Mouse (Mus musculus) CH12F3 (cell line): ENCODE measurements around the gene Tmem213.

Experiments used
- in situ Hi-C: fragments of 300-500 bp; cut with MboI; formaldehyde crosslinking; loops from 2 replicates; pipeline ENCODE4 v1.14.3; 2020; ENCODE audit warnings: low sequenced_read_pairs

The Tmem213 gene

DNA sequence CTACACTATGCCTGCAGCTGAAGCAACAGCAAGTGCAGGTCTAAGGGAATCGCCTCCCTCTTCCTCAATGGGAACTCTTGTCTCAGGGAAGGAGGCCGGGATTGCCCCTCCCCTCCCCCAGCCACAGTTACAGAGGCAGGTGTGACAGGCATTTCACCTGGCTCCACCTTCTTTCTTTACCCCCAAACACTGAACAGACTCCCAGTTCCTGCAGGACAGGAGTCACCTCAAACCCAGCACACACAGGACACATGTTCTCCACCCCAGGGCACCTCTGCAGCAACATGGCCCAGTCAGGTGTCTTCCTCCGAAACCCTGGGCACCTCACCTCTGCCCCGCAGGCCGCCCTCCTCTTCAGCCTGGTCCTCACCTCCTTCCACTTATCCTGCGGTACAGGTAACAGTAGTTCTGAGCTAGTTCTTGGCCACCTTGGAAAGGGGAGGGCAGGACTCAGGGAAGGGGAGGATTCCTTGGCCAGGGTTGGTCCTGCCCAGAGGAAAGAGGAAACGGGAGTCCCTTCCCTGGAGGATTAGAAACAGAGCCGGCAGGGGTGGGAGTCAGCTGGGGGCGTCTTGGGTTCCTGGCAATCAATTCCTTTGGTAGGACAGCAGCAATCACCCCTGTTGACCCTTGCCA is at the start of gene Tmem213:
Gene Tmem213 (plus strand): TSS at position 96 of the 636 bp plus-strand sequence.
- in situ Hi-C loops: no loop called here

DNA sequence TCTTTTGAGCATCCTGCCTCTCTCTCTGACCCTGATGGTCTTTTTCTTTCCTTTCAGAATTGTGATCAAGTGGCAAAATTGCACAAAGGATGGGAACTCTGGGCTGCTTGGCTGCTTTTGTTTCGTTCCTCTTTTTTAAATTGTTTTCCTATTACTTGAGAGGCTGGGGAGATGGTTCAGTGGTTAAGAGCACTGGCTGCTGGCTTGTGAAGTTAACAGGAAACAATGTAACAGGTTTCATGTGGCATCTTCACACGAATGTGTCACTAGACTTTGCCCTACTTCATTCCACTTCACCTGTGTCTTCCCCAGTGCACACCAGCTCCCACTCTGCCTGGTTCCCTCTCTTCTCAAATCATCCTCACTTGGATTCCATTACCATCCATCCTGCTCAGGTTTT is 44.4 kb upstream of the Tmem213 start:
- in situ Hi-C loops: loop anchor here (25.0 kb wide), 1 partner anchor 477 kb away; no protein-coding TSS in a partner anchor

DNA sequence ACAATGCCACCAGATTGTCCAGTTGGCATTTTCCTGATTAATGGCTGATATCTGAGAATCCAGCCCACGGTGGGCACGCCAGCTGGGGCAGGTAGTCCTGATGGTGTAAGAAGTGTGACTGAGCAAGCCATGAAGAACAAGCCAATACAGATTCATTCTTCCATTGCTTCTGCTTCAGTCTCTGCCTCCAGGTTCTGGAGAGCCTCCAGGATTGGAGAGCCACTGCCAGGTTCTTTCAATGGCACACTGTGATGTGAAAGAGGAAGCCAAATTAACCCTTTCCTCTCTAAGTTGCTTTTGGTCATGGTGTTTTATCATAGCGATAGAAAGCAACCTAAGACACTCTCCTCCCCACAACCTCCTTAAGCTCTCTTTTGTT is 43.9 kb upstream of the Tmem213 start:
- in situ Hi-C loops: loop anchor here (25.0 kb wide), 1 partner anchor 478 kb away; no protein-coding TSS in a partner anchor

DNA sequence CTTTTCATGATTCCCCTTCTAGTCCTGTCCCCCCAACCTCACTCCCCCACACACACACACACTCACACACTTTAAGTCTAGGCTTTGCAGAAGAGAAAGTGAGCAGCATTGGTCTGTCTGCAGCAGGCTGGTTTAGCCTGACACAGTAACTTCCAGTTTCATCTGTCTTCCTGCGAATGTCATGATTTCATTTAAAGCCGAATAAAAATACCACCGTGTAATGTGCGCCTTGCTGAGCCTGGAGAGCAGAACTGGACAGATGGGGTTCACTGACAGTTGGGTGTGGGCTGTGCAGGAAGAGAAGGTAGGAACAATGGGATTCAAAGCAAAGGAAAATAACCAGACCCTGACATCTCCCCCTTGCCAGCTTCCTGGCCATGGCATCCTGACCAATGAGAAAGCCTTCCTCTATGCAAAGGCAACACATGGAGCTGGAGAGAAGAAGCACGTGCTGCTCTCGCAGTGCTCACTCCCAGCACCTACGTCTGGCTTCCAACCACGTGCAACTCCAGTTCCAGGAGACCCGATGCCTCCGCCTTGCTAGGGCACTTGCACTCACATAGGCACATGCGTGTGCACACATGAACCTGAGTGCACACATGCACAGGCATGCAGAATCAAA is 43.4 kb upstream of the Tmem213 start:
- in situ Hi-C loops: loop anchor here (25.0 kb wide), 1 partner anchor 478 kb away; no protein-coding TSS in a partner anchor

GRCm38 (mm10) chr6:38066215-38066614 is 42.8 kb upstream of the Tmem213 start:
- in situ Hi-C loops: loop anchor here (25.0 kb wide), 1 partner anchor 479 kb away; no protein-coding TSS in a partner anchor

GRCm38 (mm10) chr6:38071256-38071655 is 37.8 kb upstream of the Tmem213 start:
- in situ Hi-C loops: loop anchor here (25.0 kb wide), 1 partner anchor 484 kb away; no protein-coding TSS in a partner anchor

DNA sequence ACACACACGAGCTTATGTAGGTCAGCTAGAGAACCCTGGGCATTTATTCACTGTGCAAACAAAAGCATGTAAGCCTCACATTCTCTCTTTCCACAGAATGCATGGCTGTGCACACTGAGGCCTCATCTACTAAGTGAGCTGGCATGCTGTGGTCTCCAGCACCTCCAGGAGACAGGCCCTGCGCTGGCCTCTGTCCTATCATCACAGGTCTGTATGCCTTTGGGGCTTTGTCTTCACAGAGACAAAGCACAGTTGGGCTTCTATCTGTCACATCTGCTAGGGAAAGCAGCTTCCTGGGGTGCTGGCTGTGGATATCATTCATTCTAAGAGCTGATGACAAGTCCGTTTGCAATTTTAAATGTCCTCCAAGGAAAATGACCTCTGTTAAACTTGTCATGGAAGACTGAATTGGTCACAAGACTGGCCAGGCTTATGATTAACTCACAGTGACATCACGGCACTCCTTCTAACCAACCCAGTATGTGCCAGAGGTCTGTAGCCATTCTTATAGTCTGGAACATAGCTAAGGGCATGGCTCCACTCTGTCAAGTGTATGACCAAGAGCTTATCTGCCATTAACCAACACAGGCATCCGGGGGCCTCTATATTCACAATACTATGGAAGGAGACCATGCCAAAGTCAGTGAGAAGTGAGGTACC is 36.8 kb upstream of the Tmem213 start:
- in situ Hi-C loops: loop anchor here (25.0 kb wide), 1 partner anchor 485 kb away; no protein-coding TSS in a partner anchor

GRCm38 (mm10) chr6:38073592-38073991 is 35.5 kb upstream of the Tmem213 start:
- in situ Hi-C loops: loop anchor here (25.0 kb wide), 1 partner anchor 486 kb away; no protein-coding TSS in a partner anchor

GRCm38 (mm10) chr6:38080364-38080763 is 28.7 kb upstream of the Tmem213 start:
- in situ Hi-C loops: no loop called here

- in situ Hi-C loops: no loop called here
These were observed 27.2 kb upstream of the Tmem213 start for GRCm38 (mm10) chr6:38081727-38082341.

GRCm38 (mm10) chr6:38083204-38083603 is 25.9 kb upstream of the Tmem213 start:
- in situ Hi-C loops: no loop called here

GRCm38 (mm10) chr6:38087242-38088026 is 21.6 kb upstream of the Tmem213 start:
- in situ Hi-C loops: no loop called here

DNA sequence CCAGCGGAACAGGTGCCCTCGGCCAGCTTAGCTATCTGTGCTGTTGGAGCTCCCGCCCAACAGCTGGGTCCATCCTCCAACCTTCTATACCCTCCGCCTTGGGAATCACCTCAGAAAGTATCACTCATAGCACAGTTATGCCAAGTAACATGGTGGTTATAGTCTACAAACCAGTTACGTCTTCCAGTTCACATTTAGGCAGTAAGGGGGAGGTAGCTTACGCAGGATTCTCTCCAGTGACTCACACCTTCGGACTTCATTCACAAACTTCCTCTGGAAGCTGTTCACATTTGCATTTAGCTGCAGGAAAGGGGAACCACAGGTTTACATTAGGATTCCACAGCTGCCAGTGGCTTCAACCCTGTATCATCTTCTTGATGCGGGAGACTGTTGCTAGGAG is 16.5 kb upstream of the Tmem213 start:
- in situ Hi-C loops: no loop called here

- in situ Hi-C loops: no loop called here
These were observed 14.4 kb upstream of the Tmem213 start for GRCm38 (mm10) chr6:38094701-38095100.

DNA sequence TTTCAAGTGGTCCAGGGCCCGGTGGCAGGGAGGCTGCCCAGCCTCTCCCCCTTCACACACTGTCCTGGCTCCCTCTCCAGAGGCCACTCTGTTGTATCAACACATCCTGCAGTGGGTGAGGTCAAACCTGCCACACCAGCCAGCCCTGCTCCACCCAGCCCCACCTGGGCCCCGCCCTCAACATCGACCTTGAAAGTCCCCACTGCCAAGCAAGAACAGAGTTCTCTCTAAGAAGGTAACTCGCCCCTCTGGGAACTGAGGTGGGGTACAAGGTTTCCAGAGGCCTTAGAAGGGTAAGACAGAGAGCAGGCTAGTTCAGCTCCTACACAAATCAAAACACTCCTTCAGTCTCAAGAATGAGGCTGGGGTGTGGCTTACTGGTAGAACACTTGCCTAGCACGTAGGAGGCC is 12.1 kb upstream of the Tmem213 start:
- in situ Hi-C loops: no loop called here

DNA sequence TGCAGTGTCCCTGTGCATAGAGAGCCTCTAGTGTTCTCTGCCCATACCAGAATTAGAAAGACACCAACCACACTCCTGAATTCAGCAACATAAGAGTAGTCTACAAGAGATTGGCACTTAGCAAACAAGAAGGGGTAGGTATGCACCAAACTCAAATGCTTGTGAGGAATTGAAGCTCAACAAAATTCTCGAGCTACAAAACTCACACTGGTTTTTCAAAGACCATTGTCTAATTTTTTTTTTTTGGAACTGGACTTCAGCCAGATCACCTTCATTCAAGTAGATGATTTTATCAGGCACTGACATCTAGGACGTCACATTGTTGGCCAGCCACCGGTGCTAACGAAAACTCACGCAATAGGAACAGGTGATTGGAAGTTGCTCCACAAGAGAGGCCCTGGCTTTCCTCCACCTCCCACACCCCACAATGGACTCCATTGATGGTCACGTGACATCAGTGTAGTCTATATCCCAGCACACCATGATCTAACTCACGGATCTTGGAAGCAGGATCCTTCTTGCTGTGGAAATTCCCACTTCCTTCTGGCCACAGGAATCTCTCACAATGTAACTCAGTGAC is 6.7 kb upstream of the Tmem213 start:
- in situ Hi-C loops: no loop called here

DNA sequence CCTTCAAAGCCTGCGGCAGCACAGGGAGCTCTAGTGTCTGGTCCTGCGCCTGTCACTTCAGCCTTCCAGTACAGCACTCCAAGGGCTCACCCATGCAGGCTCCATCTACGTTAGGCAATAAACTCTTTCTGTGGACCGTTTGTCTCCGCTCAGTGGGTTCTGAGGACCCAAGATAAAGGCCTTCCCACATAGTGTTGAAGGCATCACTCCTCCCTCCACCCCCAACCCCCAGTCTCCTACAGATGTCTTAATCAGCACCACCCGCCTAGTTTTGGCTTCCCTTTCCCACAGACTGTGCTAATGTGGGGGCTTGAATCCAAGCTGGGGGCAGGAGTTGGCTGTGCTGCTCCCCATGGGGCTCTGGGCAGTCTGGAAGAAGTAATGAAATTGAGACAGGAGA is 5.3 kb upstream of the Tmem213 start:
- in situ Hi-C loops: no loop called here

DNA sequence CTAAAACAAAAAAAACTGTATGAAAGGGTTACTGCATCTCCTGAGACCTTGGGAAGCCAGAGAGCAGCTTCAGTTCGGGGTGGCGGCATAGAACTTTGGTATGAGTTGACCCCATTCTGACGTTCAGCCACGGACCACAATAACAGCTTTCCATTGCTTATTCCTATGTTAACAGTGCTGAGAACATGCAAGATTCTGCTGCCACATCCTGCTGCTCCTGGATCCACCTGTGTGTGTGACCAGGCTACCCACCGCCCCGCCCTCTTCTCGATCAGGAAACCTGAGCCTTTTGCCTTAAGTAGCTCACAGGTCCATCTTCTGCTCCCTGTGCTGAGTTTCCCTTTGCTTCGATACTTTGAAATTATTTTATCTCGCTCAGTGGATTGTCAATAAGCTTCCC is 3.1 kb upstream of the Tmem213 start:
- in situ Hi-C loops: no loop called here

GRCm38 (mm10) chr6:38108449-38108848 is 606 bp upstream of the Tmem213 start:
- in situ Hi-C loops: no loop called here

GRCm38 (mm10) chr6:38109871-38110270 is 816 bp downstream of the Tmem213 start:
- in situ Hi-C loops: no loop called here
